In the genomic region with DNA sequence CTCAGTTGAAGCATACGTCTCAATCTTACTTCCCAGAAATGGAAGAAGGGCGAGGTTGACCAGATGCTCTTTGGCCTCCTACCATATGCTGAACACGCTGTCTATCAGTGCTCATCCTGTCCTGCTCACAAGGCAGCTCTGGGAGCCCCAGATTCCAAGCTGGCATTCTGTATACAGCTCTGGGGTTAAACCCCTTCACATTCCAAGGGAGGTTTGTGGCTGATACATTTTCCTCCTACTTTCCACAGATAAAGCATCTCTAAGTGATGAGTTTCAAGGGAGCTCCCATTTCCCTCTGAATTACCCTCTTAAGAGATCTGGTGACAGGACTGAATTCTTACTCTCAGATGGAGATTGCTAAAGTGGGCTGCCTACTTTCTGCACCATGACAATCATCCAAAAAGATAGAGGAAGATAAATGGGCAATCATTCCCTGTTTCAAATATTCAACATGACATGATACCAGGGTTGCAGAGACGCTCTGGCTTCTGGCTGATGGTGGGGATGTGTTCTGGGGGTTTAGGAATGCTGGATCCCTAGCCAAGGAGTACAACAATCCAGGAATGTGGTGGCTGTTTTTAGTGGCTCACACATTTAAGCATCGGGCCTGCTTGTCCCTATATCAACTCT, we compare ENCODE assay signal across 20 mouse cellular contexts.
"Had no signal": no experiment of that assay in that cellular context is flagged by ENCODE, and none has a peak within 500 bp of the region (broad histone marks: within the 10 kb centered on the region; RNA-seq: fewer than 3 reads in every experiment).

No protein-coding gene starts in this region.

- H3K9me3 ChIP-seq: limb, embryonic 15.5 days; lung, embryonic 15.5 days; neural tube, embryonic 12.5 days; neural tube, embryonic 15.5 days; stomach, embryonic 15.5 days had no signal

- H3K4me3 ChIP-seq: limb, embryonic 15.5 days; lung, embryonic 15.5 days; neural tube, embryonic 12.5 days; neural tube, embryonic 15.5 days; stomach, embryonic 15.5 days had no signal

- H3K27ac ChIP-seq: limb, embryonic 15.5 days; liver, embryonic 14.5 days; lung, embryonic 15.5 days; neural tube, embryonic 12.5 days; neural tube, embryonic 15.5 days; stomach, embryonic 15.5 days had no signal

- H3K9ac ChIP-seq: limb, embryonic 15.5 days; liver, embryonic 14.5 days; liver, postnatal 0 days; lung, embryonic 15.5 days; neural tube, embryonic 12.5 days; neural tube, embryonic 15.5 days; stomach, embryonic 15.5 days had no signal

- DNase-seq: kidney, adult 2 months; kidney, postnatal 10 days; kidney, postnatal 36 days; layer of hippocampus, postnatal 36 days; liver, postnatal 0 days; lung, postnatal 14 days; midbrain, embryonic 14.5 days; right cerebral cortex, adult 18-20 months; right cerebral cortex, postnatal 14 days; right cerebral cortex, postnatal 4 days; thymus, postnatal 25 days had no signal

- H3K4me2 ChIP-seq: limb, embryonic 15.5 days; liver, embryonic 11.5 days; lung, embryonic 15.5 days; midbrain, embryonic 11.5 days; neural tube, embryonic 12.5 days; neural tube, embryonic 15.5 days; stomach, embryonic 15.5 days had no signal

- ATAC-seq: intestine, embryonic 16.5 days; liver, postnatal 0 days had no signal

- H3K4me1 ChIP-seq: limb, embryonic 15.5 days; lung, embryonic 15.5 days; neural tube, embryonic 12.5 days; neural tube, embryonic 15.5 days; stomach, embryonic 15.5 days had no signal

- H3K27me3 ChIP-seq: limb, embryonic 15.5 days; lung, embryonic 15.5 days; neural tube, embryonic 12.5 days; neural tube, embryonic 15.5 days; stomach, embryonic 15.5 days had no signal

- H3K36me3 ChIP-seq: limb, embryonic 15.5 days; lung, embryonic 15.5 days; neural tube, embryonic 12.5 days; neural tube, embryonic 15.5 days; stomach, embryonic 15.5 days had no signal
